Mouse (Mus musculus): Measurements from ENCODE around the gene Olfr328.
A peak's percentile ranks its signal among the peaks of the same experiment; 100 is the strongest.
"Not testable (repeated sequence)": the region's sequence is repeated elsewhere in the genome, so short reads cannot be mapped to it uniquely, and the experiment has no call there.

The Olfr328 gene

GRCm38 (mm10) chr11:58555536-58555935 lies at the start of gene Olfr328:
Gene Olfr328 (minus strand): TSS chr11:58555636.
- DNase-seq (ENCODE audit: low read depth): no peak

DNA sequence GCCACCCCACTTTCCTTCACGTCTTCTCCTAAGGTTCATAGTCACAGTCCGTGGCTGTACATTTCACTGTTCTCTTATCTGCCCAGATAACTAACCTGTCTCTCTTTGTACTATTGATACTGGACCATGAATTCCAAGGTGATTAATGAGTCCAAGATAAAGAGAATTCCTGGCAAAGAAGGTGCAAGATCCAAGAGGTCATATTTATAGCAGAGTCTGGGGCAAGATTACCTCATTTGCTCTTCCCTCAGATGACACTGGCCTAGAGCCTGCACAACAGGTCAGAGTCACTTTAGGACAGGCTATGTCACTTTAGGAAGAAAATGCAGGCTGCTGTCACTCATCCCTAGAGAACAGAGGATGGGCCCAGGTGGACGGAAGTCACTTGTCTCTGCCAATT lies 49.8 kb upstream of the Olfr328 start:
- DNase-seq (ENCODE audit: low read depth): no peak

DNA sequence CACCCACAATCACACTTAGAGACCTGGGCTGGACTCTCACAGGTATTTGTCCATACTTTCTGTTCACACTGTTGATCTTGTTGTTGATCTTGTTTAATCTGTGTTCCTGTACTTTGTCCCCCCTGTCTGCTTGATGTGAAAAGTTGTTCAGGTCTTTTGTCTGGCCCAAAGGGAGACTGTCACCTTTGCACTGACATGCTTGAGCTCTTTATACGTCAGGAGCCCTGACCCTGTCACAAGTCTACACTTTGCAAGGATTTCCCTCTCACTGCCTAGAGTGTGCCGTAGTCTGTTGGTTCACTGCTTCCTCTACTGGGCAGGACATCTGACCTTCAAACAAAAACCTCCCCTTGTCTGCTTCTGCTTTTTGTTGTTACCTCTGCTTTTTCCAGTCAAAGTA lies 49.3 kb upstream of the Olfr328 start:
- DNase-seq (ENCODE audit: low read depth): no peak

- DNase-seq (ENCODE audit: low read depth): peak; percentile 13
Observed at GRCm38 (mm10) chr11:58602800-58603560, 47.5 kb upstream of the Olfr328 start.

DNA sequence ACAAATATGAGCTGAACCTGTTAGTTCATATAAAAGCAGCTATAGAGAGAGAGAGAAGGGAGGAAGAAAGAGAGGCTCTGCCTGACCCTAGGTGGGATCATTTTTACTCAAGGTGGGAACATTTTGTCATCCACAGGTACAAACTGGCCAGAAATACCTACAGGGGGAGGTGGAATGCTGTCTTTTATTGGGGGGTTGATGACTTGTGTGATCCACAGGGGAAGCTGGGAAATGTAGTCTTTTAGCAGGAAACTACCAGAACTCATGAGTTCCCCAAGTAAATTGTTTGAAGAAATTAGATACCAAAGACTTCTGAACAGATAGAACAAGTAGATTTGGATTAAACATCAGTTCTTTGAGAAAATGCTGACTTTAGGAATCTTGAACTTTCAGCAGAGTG lies 46.6 kb upstream of the Olfr328 start:
- DNase-seq (ENCODE audit: low read depth): no peak

DNA sequence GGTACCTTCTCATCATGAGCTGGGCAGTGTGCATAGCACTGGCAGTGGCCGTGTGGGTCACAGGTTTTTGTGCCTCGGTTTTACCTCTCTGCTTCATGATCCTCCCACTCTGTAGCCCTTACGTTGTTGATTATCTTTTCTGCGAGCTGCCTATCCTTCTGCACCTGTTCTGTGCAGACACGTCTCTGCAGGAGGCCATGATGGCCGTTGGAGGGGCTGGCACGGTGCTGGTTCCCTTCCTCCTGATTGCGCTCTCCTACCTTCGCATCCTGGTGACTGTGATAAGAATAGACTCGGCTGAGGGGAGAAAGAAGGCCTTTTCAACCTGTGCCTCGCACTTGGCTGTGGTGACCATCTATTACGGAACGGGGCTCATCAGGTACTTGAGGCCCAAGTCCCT lies 42.4 kb upstream of the Olfr328 start:
- peak; percentile 22 for DNase-seq (ENCODE audit: low read depth)

GRCm38 (mm10) chr11:58594814-58595213 lies 39.4 kb upstream of the Olfr328 start, which contains the start of gene Olfr324:
Gene Olfr324 (plus strand): TSS chr11:58595114.
- DNase-seq (ENCODE audit: low read depth): no peak

GRCm38 (mm10) chr11:58588620-58589250 lies 33.3 kb upstream of the Olfr328 start:
- no peak for DNase-seq (ENCODE audit: low read depth)

- DNase-seq (ENCODE audit: low read depth): peak; percentile 63
Observed at GRCm38 (mm10) chr11:58587898-58588348, 32.5 kb upstream of the Olfr328 start.

- no peak for DNase-seq (ENCODE audit: low read depth)
Observed at GRCm38 (mm10) chr11:58578636-58579035, 23.2 kb upstream of the Olfr328 start.

DNA sequence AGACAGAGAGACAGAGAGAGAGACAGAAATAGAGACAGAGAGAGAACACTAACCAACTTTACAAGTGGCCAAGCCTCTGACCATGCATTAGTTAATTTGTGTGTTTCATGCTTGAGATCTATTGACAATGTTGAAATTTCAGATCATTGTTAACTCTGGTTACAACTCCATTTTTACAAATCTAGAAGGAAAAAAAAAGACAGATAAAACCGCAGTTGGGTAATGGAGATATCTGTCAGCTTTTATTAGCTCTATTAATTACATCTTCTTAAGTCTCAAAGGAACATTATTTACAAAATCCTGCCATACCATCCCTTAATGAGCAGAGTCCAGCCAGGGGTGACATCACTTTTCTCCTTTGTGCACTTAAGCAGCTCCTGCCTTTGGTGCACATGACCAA lies 22.0 kb upstream of the Olfr328 start, which contains the start of gene Olfr325:
Olfr325 (plus strand) TSS at position 301 of the 400 bp plus-strand sequence.
- DNase-seq (ENCODE audit: low read depth): no peak

GRCm38 (mm10) chr11:58570405-58570804 lies 15.0 kb upstream of the Olfr328 start, which contains the start of gene Olfr224:
Gene Olfr224 (minus strand): TSS chr11:58570553.
- no peak for DNase-seq (ENCODE audit: low read depth)

DNA sequence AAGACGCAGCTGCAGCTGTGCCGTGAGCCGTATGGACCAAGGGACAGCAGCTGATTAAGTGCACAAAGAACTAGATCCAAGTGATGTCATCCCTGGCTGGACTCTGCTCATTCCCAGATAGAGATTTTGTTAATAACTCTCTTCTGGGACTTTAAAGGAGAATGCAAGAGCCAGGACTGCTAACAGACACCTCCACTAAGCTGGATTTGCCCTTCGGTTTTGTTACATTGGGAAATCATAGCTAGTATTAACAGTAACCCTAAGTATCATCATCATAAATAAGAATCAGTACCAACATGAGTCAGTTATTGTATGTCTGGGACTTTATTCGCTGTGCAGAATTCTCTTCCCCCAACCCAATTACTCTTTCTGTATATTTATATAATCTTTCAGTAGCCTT lies 9.1 kb downstream of the Olfr328 start, which contains the start of gene Olfr329-ps:
Olfr329-ps (minus strand) TSS at position 101 of the 400 bp plus-strand sequence.
- no peak for DNase-seq (ENCODE audit: low read depth)

DNA sequence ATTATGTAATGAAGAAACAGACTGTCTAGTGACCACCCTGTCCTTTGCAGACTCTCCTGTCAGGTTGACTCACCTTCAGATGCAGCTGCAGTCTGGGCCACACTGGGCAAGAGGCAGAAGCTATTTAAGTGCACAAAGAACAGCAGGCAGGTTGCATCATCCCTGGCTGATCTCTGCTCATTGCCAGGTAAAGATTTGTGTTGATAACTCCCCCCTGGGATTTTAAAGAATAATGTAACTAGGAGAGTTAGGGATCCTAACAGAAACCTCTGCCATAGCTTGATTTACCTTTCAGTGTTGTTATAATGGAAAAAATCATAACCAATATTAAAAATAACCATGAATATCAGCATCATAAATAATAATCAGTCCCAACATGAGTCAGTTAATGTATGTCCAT lies 20.7 kb downstream of the Olfr328 start, which contains the start of gene Olfr330:
Olfr330 (minus strand) TSS at position 101 of the 400 bp plus-strand sequence.
- DNase-seq (ENCODE audit: low read depth): not testable (repeated sequence)

DNA sequence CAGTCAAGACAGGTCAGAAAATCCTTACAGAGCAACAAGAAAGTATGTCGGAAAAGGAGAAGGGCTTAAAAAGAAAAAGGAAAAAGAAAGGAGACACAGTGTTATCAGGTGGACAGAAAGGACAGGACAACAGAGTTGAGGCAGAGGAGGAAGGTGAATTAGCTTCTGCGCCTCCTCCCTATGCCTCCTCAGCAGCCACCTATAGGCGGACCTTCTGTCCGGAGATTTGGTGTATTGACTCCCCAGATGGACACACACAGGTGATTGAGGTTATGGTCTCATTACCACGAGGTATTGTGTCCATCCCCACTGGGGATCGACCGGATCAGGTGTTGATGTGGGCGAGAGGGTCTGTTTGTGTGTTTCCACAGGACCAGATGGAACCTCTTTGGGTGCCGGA lies 35.7 kb downstream of the Olfr328 start:
- not testable (repeated sequence) for DNase-seq (ENCODE audit: low read depth)

GRCm38 (mm10) chr11:58518916-58519315 lies 36.5 kb downstream of the Olfr328 start:
- not testable (repeated sequence) for DNase-seq (ENCODE audit: low read depth)

GRCm38 (mm10) chr11:58509058-58509457 lies 46.4 kb downstream of the Olfr328 start:
- DNase-seq (ENCODE audit: low read depth): not testable (repeated sequence)

DNA sequence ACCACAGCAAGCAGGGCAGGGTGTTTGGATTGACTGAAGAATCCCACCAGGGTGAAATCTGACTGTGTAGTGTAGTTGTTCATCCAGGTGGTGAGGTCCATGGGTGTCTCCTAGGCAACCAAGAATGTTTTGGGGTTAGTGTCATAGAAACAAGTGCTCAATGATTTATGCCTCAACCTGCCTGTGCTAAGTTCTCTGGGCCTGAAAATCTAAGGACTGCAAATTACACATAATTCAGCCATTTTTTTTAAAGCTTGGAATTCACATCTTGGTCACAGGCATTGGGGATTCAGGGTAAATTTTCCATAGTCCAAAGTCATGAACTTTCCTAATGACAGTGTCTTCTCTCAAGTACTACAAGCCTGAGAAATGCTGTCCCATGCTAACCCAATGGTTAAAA lies 53.0 kb downstream of the Olfr328 start, which contains the start of gene Olfr331:
Olfr331 (minus strand) TSS at position 101 of the 400 bp plus-strand sequence.
- DNase-seq (ENCODE audit: low read depth): not testable (repeated sequence)

All from c-Kit-positive CD71-positive TER-119-negative erythroid progenitor cells, embryonic 14.5 days (primary cell).